Mouse (Mus musculus): Measurements from ENCODE around the gene Bmp5. TPM values are rescaled to one million over a fixed set of nuclear protein-coding genes. Genes with fewer than 3 reads are reported as not detected.
A peak's percentile ranks its signal among the peaks of the same experiment; 100 is the strongest.

Bmp5 gene
- polyA plus RNA-seq, 1 experiment, result 0.20 TPM

GRCm38 (mm10) chr9:75901219-75901618 lies 126.1 kb downstream of the Bmp5 start:
- no peak overlapping the region for H3K27ac ChIP-seq (ENCODE audit: insufficient read depth, low read depth, low read length)
- no peak for TF ChIP-seq POLR2A (IDR thresholded peaks at IDR 0.05; ENCODE audit: low read depth, low read length)
- TF ChIP-seq CTCF (conservative IDR thresholded peaks at IDR 0.05; ENCODE audit: insufficient read depth, insufficient read length, low read depth, low read length), result no peak
- no peaks in the 10 kb centered on the region for H3K27me3 ChIP-seq (replicated peaks; ENCODE audit: control insufficient read depth, insufficient read depth, low read length)
- DNase-seq, result no peak
- H3K4me3 ChIP-seq (ENCODE audit: insufficient read depth, low read depth, low read length), result no peak overlapping the region
- H3K36me3 ChIP-seq (ENCODE audit: control insufficient read depth, insufficient read depth, low read length), result no peaks in the 10 kb centered on the region
- WGBS, result 75% methylated on average over 9 of the region's 9 CpGs
- no peaks in the 10 kb centered on the region for H3K4me1 ChIP-seq (ENCODE audit: control insufficient read depth, insufficient read depth, low read length)

- no peaks in the 10 kb centered on the region for H3K4me1 ChIP-seq (ENCODE audit: control insufficient read depth, insufficient read depth, low read length)
- no peaks in the 10 kb centered on the region for H3K36me3 ChIP-seq (ENCODE audit: control insufficient read depth, insufficient read depth, low read length)
- no peak overlapping the region for H3K27ac ChIP-seq (ENCODE audit: insufficient read depth, low read depth, low read length)
- no peak overlapping the region for H3K4me3 ChIP-seq (ENCODE audit: insufficient read depth, low read depth, low read length)
- no peaks in the 10 kb centered on the region for H3K27me3 ChIP-seq (replicated peaks; ENCODE audit: control insufficient read depth, insufficient read depth, low read length)
- WGBS, result 54% methylated on average over 2 of the region's 2 CpGs
- TF ChIP-seq POLR2A (IDR thresholded peaks at IDR 0.05; ENCODE audit: low read depth, low read length) (no peak), CTCF (conservative IDR thresholded peaks at IDR 0.05; ENCODE audit: insufficient read depth, insufficient read length, low read depth, low read length) (peak; percentile 38)
- peak; percentile 18 for DNase-seq
Observed at GRCm38 (mm10) chr9:75905497-75905896, 130.3 kb downstream of the Bmp5 start.

- Histone ChIP-seq H3K4me3 (ENCODE audit: insufficient read depth, low read depth, low read length) (no peak overlapping the region), H3K27ac (ENCODE audit: insufficient read depth, low read depth, low read length) (no peak overlapping the region), H3K4me1 (ENCODE audit: control insufficient read depth, insufficient read depth, low read length) (no peaks in the 10 kb centered on the region), H3K36me3 (ENCODE audit: control insufficient read depth, insufficient read depth, low read length) (no peaks in the 10 kb centered on the region), H3K27me3 (replicated peaks; ENCODE audit: control insufficient read depth, insufficient read depth, low read length) (no peaks in the 10 kb centered on the region)
- DNase-seq, result peak; percentile 88
- no peak for TF ChIP-seq CTCF (conservative IDR thresholded peaks at IDR 0.05; ENCODE audit: insufficient read depth, insufficient read length, low read depth, low read length)
- no peak for TF ChIP-seq POLR2A (IDR thresholded peaks at IDR 0.05; ENCODE audit: low read depth, low read length)
- WGBS, result 29% methylated on average over 7 of the region's 7 CpGs
Observed at GRCm38 (mm10) chr9:75910112-75910799, 135.1 kb downstream of the Bmp5 start.

- no peaks in the 10 kb centered on the region for H3K4me1 ChIP-seq (ENCODE audit: control insufficient read depth, insufficient read depth, low read length)
- TF ChIP-seq CTCF (conservative IDR thresholded peaks at IDR 0.05; ENCODE audit: insufficient read depth, insufficient read length, low read depth, low read length) (no peak), POLR2A (IDR thresholded peaks at IDR 0.05; ENCODE audit: low read depth, low read length) (no peak)
- no peak for DNase-seq
- no peak overlapping the region for H3K27ac ChIP-seq (ENCODE audit: insufficient read depth, low read depth, low read length)
- H3K4me3 ChIP-seq (ENCODE audit: insufficient read depth, low read depth, low read length), result no peak overlapping the region
- H3K27me3 ChIP-seq (replicated peaks; ENCODE audit: control insufficient read depth, insufficient read depth, low read length), result no peaks in the 10 kb centered on the region
- WGBS, result 71% methylated on average over 7 of the region's 7 CpGs
- H3K36me3 ChIP-seq (ENCODE audit: control insufficient read depth, insufficient read depth, low read length), result no peaks in the 10 kb centered on the region
Observed at GRCm38 (mm10) chr9:75911542-75911941, 136.4 kb downstream of the Bmp5 start.

- H3K27ac ChIP-seq (ENCODE audit: insufficient read depth, low read depth, low read length), result no peak overlapping the region
- H3K4me1 ChIP-seq (ENCODE audit: control insufficient read depth, insufficient read depth, low read length), result no peaks in the 10 kb centered on the region
- H3K4me3 ChIP-seq (ENCODE audit: insufficient read depth, low read depth, low read length), result no peak overlapping the region
- no peak for DNase-seq
- WGBS, result 28% methylated on average over 2 of the region's 2 CpGs
- TF ChIP-seq CTCF (conservative IDR thresholded peaks at IDR 0.05; ENCODE audit: insufficient read depth, insufficient read length, low read depth, low read length), result no peak
- no peak for TF ChIP-seq POLR2A (IDR thresholded peaks at IDR 0.05; ENCODE audit: low read depth, low read length)
- H3K27me3 ChIP-seq (replicated peaks; ENCODE audit: control insufficient read depth, insufficient read depth, low read length), result no peaks in the 10 kb centered on the region
- H3K36me3 ChIP-seq (ENCODE audit: control insufficient read depth, insufficient read depth, low read length), result no peaks in the 10 kb centered on the region
Observed at GRCm38 (mm10) chr9:75916027-75916426, 140.9 kb downstream of the Bmp5 start.

GRCm38 (mm10) chr9:75927196-75927880 lies 152.2 kb downstream of the Bmp5 start:
- Histone ChIP-seq H3K36me3 (ENCODE audit: control insufficient read depth, insufficient read depth, low read length) (no peaks in the 10 kb centered on the region), H3K27ac (ENCODE audit: insufficient read depth, low read depth, low read length) (peak overlapping the region; percentile 85), H3K4me1 (ENCODE audit: control insufficient read depth, insufficient read depth, low read length) (peaks cover 4% of the 10 kb centered on the region; the same call in 1 of the 2 replicates), H3K4me3 (ENCODE audit: insufficient read depth, low read depth, low read length) (no peak overlapping the region), H3K27me3 (replicated peaks; ENCODE audit: control insufficient read depth, insufficient read depth, low read length) (no peaks in the 10 kb centered on the region)
- TF ChIP-seq POLR2A (IDR thresholded peaks at IDR 0.05; ENCODE audit: low read depth, low read length) (no peak), CTCF (conservative IDR thresholded peaks at IDR 0.05; ENCODE audit: insufficient read depth, insufficient read length, low read depth, low read length) (no peak)
- peak; percentile 90 for DNase-seq
- 21% methylated on average over 11 of the region's 11 CpGs for WGBS

- no peaks in the 10 kb centered on the region for H3K27me3 ChIP-seq (replicated peaks; ENCODE audit: control insufficient read depth, insufficient read depth, low read length)
- no peak overlapping the region for H3K4me3 ChIP-seq (ENCODE audit: insufficient read depth, low read depth, low read length)
- no peak overlapping the region for H3K27ac ChIP-seq (ENCODE audit: insufficient read depth, low read depth, low read length)
- WGBS, result 66% methylated on average over 5 of the region's 5 CpGs
- TF ChIP-seq CTCF (conservative IDR thresholded peaks at IDR 0.05; ENCODE audit: insufficient read depth, insufficient read length, low read depth, low read length) (no peak), POLR2A (IDR thresholded peaks at IDR 0.05; ENCODE audit: low read depth, low read length) (no peak)
- H3K4me1 ChIP-seq (ENCODE audit: control insufficient read depth, insufficient read depth, low read length), result peaks cover 4% of the 10 kb centered on the region; the same call in 1 of the 2 replicates
- H3K36me3 ChIP-seq (ENCODE audit: control insufficient read depth, insufficient read depth, low read length), result no peaks in the 10 kb centered on the region
- no peak for DNase-seq
Observed at GRCm38 (mm10) chr9:75928068-75928467, 152.9 kb downstream of the Bmp5 start.

Data from kidney, adult 2 months (tissue).